Mouse (Mus musculus) liver, postnatal 0 days (tissue): ENCODE results near the gene Chrna4.

ENCODE experiments used
- CTCF ChIP-seq: sonication (generic); IDR thresholded peaks from 2 replicates; pipeline ENCODE4 v1.5.1; 2016; ENCODE audit warnings: antibody characterized with exemption, low read depth
- EP300 ChIP-seq: IDR thresholded peaks from 2 replicates; pipeline ENCODE4 v1.6.1; 2016; ENCODE audit warnings: antibody characterized with exemption, low read depth, mild to moderate bottlenecking

- no peak for TF ChIP-seq CTCF
- TF ChIP-seq EP300: no peak
Measured at GRCm38 (mm10) chr2:181048252-181048945, 5.1 kb upstream of the Chrna4 start.
